Mouse (Mus musculus): ENCODE results near the gene Brca1. TPM values are rescaled to one million over a fixed set of nuclear protein-coding genes. Genes with fewer than 3 reads are reported as not detected.
"Not testable (repeated sequence)": the region's sequence is repeated elsewhere in the genome, so short reads cannot be mapped to it uniquely, and the experiment has no call there.

The Brca1 gene
- polyA plus RNA-seq, 1 experiment from 2014 or later, result 8.1 TPM

DNA sequence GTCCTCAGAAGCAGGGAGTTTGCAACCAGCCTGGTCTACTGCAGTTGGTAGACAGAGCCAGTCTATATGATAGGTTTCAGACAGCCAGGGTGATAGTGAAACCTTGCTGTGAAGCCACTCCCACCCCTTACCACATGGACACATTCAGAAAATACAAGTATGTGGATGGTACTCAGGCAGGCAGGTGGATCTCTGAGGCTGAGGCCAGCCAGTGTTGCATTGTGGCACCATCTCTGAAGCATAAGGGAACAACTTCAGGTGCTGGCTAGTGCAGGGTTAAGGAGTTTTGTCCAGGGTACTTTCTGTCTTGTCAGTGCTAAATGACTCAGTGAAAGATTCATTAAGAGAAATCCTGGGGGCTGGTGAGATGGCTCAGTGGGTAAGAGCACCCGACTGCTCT lies 105.4 kb downstream of the Brca1 start:
- Histone ChIP-seq H3K27ac (ENCODE audit: low read depth, low read length) (no peak overlapping the region), H3K4me1 (ENCODE audit: control insufficient read depth, insufficient read depth, low read length) (peaks cover 4% of the 10 kb centered on the region; the same call in 1 of the 2 replicates), H3K27me3 (replicated peaks; ENCODE audit: control insufficient read depth, insufficient read depth, low read length) (no peaks in the 10 kb centered on the region), H3K9ac (ENCODE audit: low read length) (no peak overlapping the region), H3K9me3 (replicated peaks; ENCODE audit: control insufficient read depth, low read length) (no peaks in the 10 kb centered on the region), H3K4me3 (ENCODE audit: low read depth, low read length) (no peak overlapping the region), H3K4me2 (ENCODE audit: low read length) (no peak overlapping the region), H3K36me3 (ENCODE audit: control insufficient read depth, insufficient read depth, low read length) (peaks cover 28% of the 10 kb centered on the region)
- no peak for ATAC-seq
- no peak for DNase-seq (ENCODE audit: low spot score)
- 89% methylated on average over 1 of the region's 1 CpGs for WGBS

DNA sequence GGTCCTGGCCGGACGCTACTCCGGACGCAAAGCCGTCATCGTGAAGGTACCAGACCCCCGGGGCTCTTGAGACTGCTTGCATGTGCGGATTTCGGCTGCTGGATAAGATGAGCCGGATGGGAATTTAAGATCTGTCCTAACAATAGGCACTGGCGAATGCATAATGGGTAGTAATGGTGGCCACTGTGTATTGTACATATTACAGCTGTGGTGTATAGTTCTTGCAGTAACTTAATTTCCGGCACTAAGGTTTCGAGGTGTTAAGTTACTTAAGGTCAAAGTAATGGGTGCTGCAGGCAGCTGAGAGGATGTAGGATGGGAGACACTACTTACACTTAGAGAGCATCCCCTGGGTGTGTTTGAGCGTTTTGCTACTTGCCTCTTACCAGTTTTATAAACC lies 109.0 kb downstream of the Brca1 start:
- DNase-seq (ENCODE audit: low spot score) (no peak), ATAC-seq (0 out of 2 replicates have a peak, but pooled peaks have one; percentile 0)

GRCm38 (mm10) chr11:101442127-101442693 lies 109.5 kb downstream of the Brca1 start, which contains the start of gene Rpl27:
Rpl27 (plus strand) TSS chr11:101442298.
- Histone ChIP-seq H3K4me1 (ENCODE audit: control insufficient read depth, insufficient read depth, low read length) (peaks cover 4% of the 10 kb centered on the region; the same call in 1 of the 2 replicates), H3K27ac (ENCODE audit: low read depth, low read length) (peak within 1 kb of the TSS; percentile 85), H3K4me3 (ENCODE audit: low read depth, low read length) (peak within 1 kb of the TSS; percentile 79), H3K4me2 (ENCODE audit: low read length) (peak within 1 kb of the TSS; percentile 62), H3K9ac (ENCODE audit: low read length) (peak within 1 kb of the TSS; percentile 91), H3K36me3 (ENCODE audit: control insufficient read depth, insufficient read depth, low read length) (peaks cover 28% of the 10 kb centered on the region), H3K27me3 (replicated peaks; ENCODE audit: control insufficient read depth, insufficient read depth, low read length) (no peaks in the 10 kb centered on the region), H3K9me3 (replicated peaks; ENCODE audit: control insufficient read depth, low read length) (no peaks in the 10 kb centered on the region)
- WGBS, result under 1% methylated on average over 42 of the region's 42 CpGs
- ATAC-seq, result peak; percentile 100
- peak; percentile 100 for DNase-seq (ENCODE audit: low spot score)

More for the DNA sequence above, 109.0 kb downstream of the Brca1 start:
- H3K4me1 ChIP-seq (ENCODE audit: control insufficient read depth, insufficient read depth, low read length), result peaks cover 4% of the 10 kb centered on the region; the same call in 1 of the 2 replicates
- H3K9me3 ChIP-seq (replicated peaks; ENCODE audit: control insufficient read depth, low read length), result no peaks in the 10 kb centered on the region
- peak overlapping the region; percentile 79 for H3K4me3 ChIP-seq (ENCODE audit: low read depth, low read length)
- WGBS, result 3% methylated on average over 14 of the region's 14 CpGs
- peaks cover 28% of the 10 kb centered on the region for H3K36me3 ChIP-seq (ENCODE audit: control insufficient read depth, insufficient read depth, low read length)
- peak overlapping the region; percentile 85 for H3K27ac ChIP-seq (ENCODE audit: low read depth, low read length)
- H3K9ac ChIP-seq (ENCODE audit: low read length), result peak overlapping the region; percentile 91
- no peaks in the 10 kb centered on the region for H3K27me3 ChIP-seq (replicated peaks; ENCODE audit: control insufficient read depth, insufficient read depth, low read length)
- H3K4me2 ChIP-seq (ENCODE audit: low read length), result peak overlapping the region; percentile 62

DNA sequence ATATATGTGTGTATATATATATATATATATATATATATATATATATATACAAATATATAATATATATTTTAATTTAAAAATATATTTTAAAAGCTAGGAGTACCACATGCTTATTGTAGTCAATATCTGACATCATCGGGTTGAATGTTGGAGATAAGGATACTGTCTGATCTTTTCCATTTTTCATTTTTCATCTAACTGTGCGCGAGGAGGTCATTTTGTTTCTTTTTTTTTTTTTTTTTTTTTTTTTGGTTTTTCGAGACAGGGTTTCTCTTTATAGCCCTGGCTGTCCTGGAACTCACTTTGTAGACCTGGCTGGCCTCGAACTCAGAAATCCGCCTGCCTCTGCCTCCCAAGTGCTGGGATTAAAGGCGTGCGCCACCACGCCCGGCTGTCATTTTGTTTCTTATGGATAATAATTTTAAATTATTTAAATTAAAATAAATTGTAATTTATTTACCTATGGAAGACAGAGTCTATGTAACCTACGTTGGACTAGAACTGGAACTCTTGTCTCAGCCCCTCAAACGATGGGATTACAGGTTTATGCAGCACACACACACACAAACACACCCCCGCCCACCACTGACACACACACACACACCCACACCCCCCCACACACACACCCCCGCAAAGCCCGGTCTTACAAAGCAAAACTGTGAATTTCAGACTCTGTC lies 110.2 kb downstream of the Brca1 start:
- peak overlapping the region; percentile 35 for H3K4me2 ChIP-seq (ENCODE audit: low read length)
- WGBS, result 37% methylated on average over 14 of the region's 15 CpGs
- H3K27ac ChIP-seq (ENCODE audit: low read depth, low read length); DNase-seq (ENCODE audit: low spot score); H3K4me1 ChIP-seq (ENCODE audit: control insufficient read depth, insufficient read depth, low read length); H3K27me3 ChIP-seq (replicated peaks; ENCODE audit: control insufficient read depth, insufficient read depth, low read length); H3K9me3 ChIP-seq (replicated peaks; ENCODE audit: control insufficient read depth, low read length); H3K9ac ChIP-seq (ENCODE audit: low read length); ATAC-seq: not testable (repeated sequence)
- peaks cover 28% of the 10 kb centered on the region for H3K36me3 ChIP-seq (ENCODE audit: control insufficient read depth, insufficient read depth, low read length)
- 0 out of 2 replicates have a peak overlapping the region, but pooled peaks have one; percentile 18 for H3K4me3 ChIP-seq (ENCODE audit: low read depth, low read length)

Other genes starting within 250 kb of the Brca1 start
- 172 and 177 TPM in 2 replicates for gene Becn1, start 249.7 kb downstream of the Brca1 start, polyA plus RNA-seq (2014; fragmentation: Nextera tagmentation; extraction: Ambion mirVana)
- gene Psme3, start 235.7 kb downstream of the Brca1 start, polyA plus RNA-seq (2014; fragmentation: Nextera tagmentation; extraction: Ambion mirVana), result 103 and 107 TPM in 2 replicates
- 0.94 and 1.1 TPM in 2 replicates for gene Aoc2, start 226.9 kb downstream of the Brca1 start, polyA plus RNA-seq (2014; fragmentation: Nextera tagmentation; extraction: Ambion mirVana)
- gene Aoc3, start 221.3 kb downstream of the Brca1 start, polyA plus RNA-seq (2014; fragmentation: Nextera tagmentation; extraction: Ambion mirVana), result 0.08 and 0.10 TPM in 2 replicates
- gene G6pc, start 184.4 kb downstream of the Brca1 start, polyA plus RNA-seq (2014; fragmentation: Nextera tagmentation; extraction: Ambion mirVana), result 0.09 TPM in 1 of 2 replicates, not detected in the other
- 89.6 and 92.5 TPM in 2 replicates for gene Aarsd1, start 134.3 kb downstream of the Brca1 start, polyA plus RNA-seq (2014; fragmentation: Nextera tagmentation; extraction: Ambion mirVana)
- gene Gm27029, start 127.2 kb downstream of the Brca1 start, polyA plus RNA-seq (2014; fragmentation: Nextera tagmentation; extraction: Ambion mirVana), result 6.8 and 7.3 TPM in 2 replicates
- 14.7 and 21.2 TPM in 2 replicates for gene Rundc1, start 126.9 kb downstream of the Brca1 start, polyA plus RNA-seq (2014; fragmentation: Nextera tagmentation; extraction: Ambion mirVana)
- gene Ptges3l, start 126.6 kb downstream of the Brca1 start, polyA plus RNA-seq (2014; fragmentation: Nextera tagmentation; extraction: Ambion mirVana), result 1.2 TPM in 2 replicates
- gene Rpl27, start 109.7 kb downstream of the Brca1 start, polyA plus RNA-seq (2014; fragmentation: Nextera tagmentation; extraction: Ambion mirVana), result 281 and 371 TPM in 2 replicates
- 2.7 and 3.4 TPM in 2 replicates for gene Ifi35, start 103.5 kb downstream of the Brca1 start, polyA plus RNA-seq (2014; fragmentation: Nextera tagmentation; extraction: Ambion mirVana)
- gene Rnd2, start 87.0 kb downstream of the Brca1 start, polyA plus RNA-seq (2014; fragmentation: Nextera tagmentation; extraction: Ambion mirVana), result 98.7 and 131 TPM in 2 replicates
- gene Vat1, start 85.7 kb downstream of the Brca1 start, polyA plus RNA-seq (2014; fragmentation: Nextera tagmentation; extraction: Ambion mirVana), result 77.5 and 85.7 TPM in 2 replicates
- gene Nbr1, start 194 bp upstream of the Brca1 start, polyA plus RNA-seq (2014; fragmentation: Nextera tagmentation; extraction: Ambion mirVana), result 98.3 and 109 TPM in 2 replicates
- gene Tmem106a, start 30.3 kb upstream of the Brca1 start, polyA plus RNA-seq (2014; fragmentation: Nextera tagmentation; extraction: Ambion mirVana), result 2.3 and 3.4 TPM in 2 replicates
- not detected in 2 replicates for gene Gm11634, start 47.3 kb upstream of the Brca1 start, polyA plus RNA-seq (2014; fragmentation: Nextera tagmentation; extraction: Ambion mirVana)
- gene Rdm1, start 75.2 kb upstream of the Brca1 start, polyA plus RNA-seq (2014; fragmentation: Nextera tagmentation; extraction: Ambion mirVana), result 32.7 and 38.5 TPM in 2 replicates
- gene Arl4d, start 113.6 kb upstream of the Brca1 start, polyA plus RNA-seq (2014; fragmentation: Nextera tagmentation; extraction: Ambion mirVana), result 40.5 and 42.7 TPM in 2 replicates
- gene Dhx8, start 181.0 kb upstream of the Brca1 start, polyA plus RNA-seq (2014; fragmentation: Nextera tagmentation; extraction: Ambion mirVana), result 31.6 and 33.3 TPM in 2 replicates
- 3.5 and 4.5 TPM in 2 replicates for gene Etv4, start 233.4 kb upstream of the Brca1 start, polyA plus RNA-seq (2014; fragmentation: Nextera tagmentation; extraction: Ambion mirVana)

Measured in forebrain, embryonic 14.5 days (tissue).